Mouse (Mus musculus) MEL (cell line): ENCODE data around the gene Gm10309. TPM values are rescaled to one million over a fixed set of nuclear protein-coding genes. Genes with fewer than 3 reads are reported as not detected.
A peak's percentile ranks its signal among the peaks of the same experiment; 100 is the strongest.
"Not testable (repeated sequence)": the region's sequence is repeated elsewhere in the genome, so short reads cannot be mapped to it uniquely, and the experiment has no call there.

Experiments used
- DNase-seq: peaks from one replicate; pipeline ENCODE4 v3.0.0; 2011; ENCODE audit warnings: low read depth, low spot score
- H3K27ac ChIP-seq: 2 replicates; pipeline ENCODE4 v1.5.1; 2012; ENCODE audit warnings: low read depth, mild to moderate bottlenecking, control low read depth, low read length, moderate library complexity; ENCODE audit not compliant: control insufficient read depth
- H3K27me3 ChIP-seq, 2 experiments: fragments of 150-350 bp in 1 of 2; sonication (generic) in 1 of 2; 2 replicates each; pipeline ENCODE4 v1.6.1; 2012; ENCODE audit warnings: low read length in 2 of 2, mild to moderate bottlenecking in 2 of 2, improper control_type of control experiment in 1 of 2, moderate library complexity in 1 of 2; ENCODE audit not compliant: insufficient read depth in 2 of 2, control insufficient read depth in 1 of 2
- H3K36me3 ChIP-seq, 2 experiments: 2 replicates each; pipeline ENCODE4 v1.6.1; 2012 to 2014; ENCODE audit warnings: low read length in 2 of 2, improper control_type of control experiment in 1 of 2, inconsistent platforms in 1 of 2, mild to moderate bottlenecking in 1 of 2; ENCODE audit not compliant: insufficient read depth in 2 of 2, control insufficient read depth in 1 of 2
- H3K4me1 ChIP-seq, 2 experiments: fragments of 150-350 bp in 1 of 2; sonication (generic) in 1 of 2; 2 replicates each; pipeline ENCODE4 v1.6.1; 2012; ENCODE audit warnings: low read length in 2 of 2, improper control_type of control experiment in 1 of 2, mild to moderate bottlenecking in 1 of 2; ENCODE audit not compliant: insufficient read depth in 2 of 2, control insufficient read depth in 1 of 2
- H3K4me3 ChIP-seq, 2 experiments: fragments of 150-350 bp in 1 of 2; sonication (generic) in 1 of 2; 2 replicates each; pipeline ENCODE4 v1.5.1; 2012; ENCODE audit warnings: low read depth in 2 of 2, low read length in 2 of 2, mild to moderate bottlenecking in 2 of 2, moderate library complexity in 2 of 2, control low read depth in 1 of 2, improper control_type of control experiment in 1 of 2; ENCODE audit not compliant: control insufficient read depth in 1 of 2, insufficient read depth in 1 of 2
- H3K79me2 ChIP-seq: 2 replicates; pipeline ENCODE4 v1.6.1; 2012; ENCODE audit warnings: mild to moderate bottlenecking, low read length, moderate library complexity; ENCODE audit not compliant: control insufficient read depth, poor library complexity, insufficient read depth
- H3K9ac ChIP-seq: 2 replicates; pipeline ENCODE4 v1.6.1; 2012; ENCODE audit warnings: low read depth, mild to moderate bottlenecking, control low read depth, low read length, moderate library complexity; ENCODE audit not compliant: control insufficient read depth, poor library complexity, severe bottlenecking
- H3K9me3 ChIP-seq: fragments of 150-350 bp; sonication (generic); replicated peaks from 2 replicates; pipeline ENCODE4 v1.6.1; 2012; ENCODE audit warnings: mild to moderate bottlenecking, low read length, improper control_type of control experiment, moderate library complexity; ENCODE audit not compliant: insufficient read depth
- CTCF ChIP-seq, 3 experiments: IDR thresholded peaks in 2 of 3; conservative IDR thresholded peaks in 1 of 3; 2 replicates each; pipeline ENCODE4 v1.5.1; 2011 to 2012; ENCODE audit warnings: low read length in 3 of 3, low read depth in 2 of 3, mild to moderate bottlenecking in 2 of 3, improper control_type of control experiment in 1 of 3, inconsistent platforms in 1 of 3, mixed read lengths in 1 of 3, moderate library complexity in 1 of 3; ENCODE audit not compliant: control insufficient read depth in 1 of 3, insufficient read depth in 1 of 3, poor library complexity in 1 of 3, severe bottlenecking in 1 of 3
- E2F4 ChIP-seq: IDR thresholded peaks from 2 replicates; pipeline ENCODE4 v1.6.1; 2011; ENCODE audit warnings: low read depth, low read length, improper control_type of control experiment, borderline replicate concordance
- EP300 ChIP-seq, 2 experiments: IDR thresholded peaks; 2 replicates each; pipeline ENCODE4 v1.6.1; 2011; ENCODE audit warnings: improper control_type of control experiment in 2 of 2, low read length in 2 of 2, low read depth in 1 of 2, mild to moderate bottlenecking in 1 of 2
- GABPA ChIP-seq: IDR thresholded peaks from 2 replicates; pipeline ENCODE4 v1.6.1; 2012; ENCODE audit warnings: low read depth, mild to moderate bottlenecking, inconsistent platforms, low read length, improper control_type of control experiment, moderate library complexity
- GATA1 ChIP-seq: IDR thresholded peaks from 2 replicates; pipeline ENCODE4 v1.6.1; 2011; ENCODE audit warnings: low read depth, low read length, improper control_type of control experiment
- HCFC1 ChIP-seq: IDR thresholded peaks from 2 replicates; pipeline ENCODE4 v1.6.1; 2012; ENCODE audit warnings: low read depth, mild to moderate bottlenecking, inconsistent platforms, low read length, improper control_type of control experiment, moderate library complexity
- KAT2A ChIP-seq: conservative IDR thresholded peaks from 2 replicates; pipeline ENCODE4 v1.6.1; 2012; ENCODE audit warnings: low read depth, low read length, improper control_type of control experiment, inconsistent platforms
- MXI1 ChIP-seq: IDR thresholded peaks from 2 replicates; pipeline ENCODE4 v1.6.1; 2011; ENCODE audit warnings: mild to moderate bottlenecking, low read depth, low read length, improper control_type of control experiment
- MYB ChIP-seq: IDR thresholded peaks from 2 replicates; pipeline ENCODE4 v1.6.1; 2011; ENCODE audit warnings: mild to moderate bottlenecking, low read depth, low read length, improper control_type of control experiment
- MYC ChIP-seq: IDR thresholded peaks from 2 replicates; pipeline ENCODE4 v1.6.1; 2011; ENCODE audit warnings: low read depth, mild to moderate bottlenecking, low read length, improper control_type of control experiment, moderate library complexity
- NELFE ChIP-seq: IDR thresholded peaks from 2 replicates; pipeline ENCODE4 v1.6.1; 2011; ENCODE audit warnings: low read depth, low read length, improper control_type of control experiment
- NRF1 ChIP-seq: IDR thresholded peaks from 2 replicates; pipeline ENCODE4 v1.6.1; 2014; ENCODE audit warnings: low read depth, mild to moderate bottlenecking, inconsistent platforms, low read length, improper control_type of control experiment, moderate library complexity; ENCODE audit not compliant: poor library complexity, insufficient read depth, severe bottlenecking
- POLR2AphosphoS5 ChIP-seq: IDR thresholded peaks from 2 replicates; pipeline ENCODE4 v1.6.1; 2012; ENCODE audit warnings: low read depth, borderline replicate concordance, mild to moderate bottlenecking, inconsistent platforms, low read length, moderate library complexity, mixed read lengths
- RAD21 ChIP-seq: IDR thresholded peaks from 2 replicates; pipeline ENCODE4 v1.6.1; 2011; ENCODE audit warnings: mild to moderate bottlenecking, low read depth, low read length, improper control_type of control experiment
- TCF12 ChIP-seq: IDR thresholded peaks from 2 replicates; pipeline ENCODE4 v1.6.1; 2014; ENCODE audit warnings: low read depth, mild to moderate bottlenecking, inconsistent platforms, low read length, improper control_type of control experiment, moderate library complexity
- UBTF ChIP-seq: IDR thresholded peaks from 2 replicates; pipeline ENCODE4 v1.6.1; 2012; ENCODE audit warnings: low read depth, mild to moderate bottlenecking, inconsistent platforms, low read length, improper control_type of control experiment, moderate library complexity, borderline replicate concordance; ENCODE audit not compliant: insufficient read depth
- USF2 ChIP-seq, 2 experiments: IDR thresholded peaks; 2 replicates each; pipeline ENCODE4 v1.6.1; 2011 to 2012; ENCODE audit warnings: improper control_type of control experiment in 2 of 2, low read length in 2 of 2, borderline replicate concordance in 1 of 2, inconsistent platforms in 1 of 2, low read depth in 1 of 2, mild to moderate bottlenecking in 1 of 2; ENCODE audit not compliant: insufficient read depth in 1 of 2
- ZC3H11A ChIP-seq: IDR thresholded peaks from 2 replicates; pipeline ENCODE4 v1.6.1; 2012; ENCODE audit warnings: low read depth, mild to moderate bottlenecking, inconsistent platforms, low read length, improper control_type of control experiment
- ZKSCAN1 ChIP-seq: IDR thresholded peaks from 2 replicates; pipeline ENCODE4 v1.6.1; 2012; ENCODE audit warnings: low read depth, mild to moderate bottlenecking, inconsistent platforms, low read length, improper control_type of control experiment, moderate library complexity
- ZNF384 ChIP-seq: IDR thresholded peaks from 2 replicates; pipeline ENCODE4 v1.6.1; 2012; ENCODE audit warnings: low read depth, mild to moderate bottlenecking, inconsistent platforms, low read length, improper control_type of control experiment
- polyA plus RNA-seq, 2 experiments: library from polyadenylated mRNA; stranded (reverse) in 1 of 2; unstranded in 1 of 2; fragments of >175 nt in 1 of 2; fragments of >200 nt in 1 of 2; gene quantifications; 2 replicates each; pipeline versions ENCODE4 v1.2.1 to v1.2.4; 2012; ENCODE audit warnings: low replicate concordance in 2 of 2, low read depth in 1 of 2; ENCODE audit not compliant: insufficient read length in 2 of 2, insufficient read depth in 1 of 2, missing spikeins in 1 of 2
- total RNA-seq: library from RNA; depleted of rRNA; stranded (reverse); fragments of 300-350 nt; gene quantifications from 2 replicates; pipeline ENCODE4 v1.2.3, GENCODE M21; 2012

The Gm10309 gene
- total and polyA plus RNA-seq, 3 experiments = 0.06 TPM; not detected in 2

- H3K27ac ChIP-seq = no peak overlapping the region
- no peak overlapping the region for H3K9ac ChIP-seq
- no peak for DNase-seq
- no peaks in the 10 kb centered on the region for H3K9me3 ChIP-seq
- H3K27me3 ChIP-seq = no peaks in the 10 kb centered on the region
- H3K4me3 ChIP-seq = no peak overlapping the region
- H3K36me3 ChIP-seq = no peaks in the 10 kb centered on the region
- no peaks in the 10 kb centered on the region for H3K79me2 ChIP-seq
- TF ChIP-seq POLR2AphosphoS5 = no peak
- no peak for TF ChIP-seq TCF12
- TF ChIP-seq KAT2A = no peak
- no peak for TF ChIP-seq ZNF384
- TF ChIP-seq USF2 (IDR thresholded peaks at IDR 0.05; ENCODE audit: borderline replicate concordance in 1 of 2, insufficient read depth in 1 of 2, low read depth in 1 of 2, low read length in 2 of 2) = no peak
- TF ChIP-seq MXI1 = no peak
- no peak for TF ChIP-seq NRF1
- TF ChIP-seq UBTF = no peak
- TF ChIP-seq EP300 (IDR thresholded peaks at IDR 0.05; ENCODE audit: low read depth in 1 of 2, low read length in 2 of 2) = no peak
- no peak for TF ChIP-seq MYC
- TF ChIP-seq RAD21 = no peak
- no peak for TF ChIP-seq E2F4
- no peak for TF ChIP-seq GATA1
- TF ChIP-seq GABPA = no peak
- no peak for TF ChIP-seq ZKSCAN1
- TF ChIP-seq NELFE = no peak
- TF ChIP-seq CTCF (IDR thresholded peaks at IDR 0.05 in 2 of 3, conservative IDR thresholded peaks at IDR 0.05 in 1 of 3; ENCODE audit: control insufficient read depth in 1 of 3, insufficient read depth in 1 of 3, low read depth in 2 of 3, low read length in 3 of 3, poor library complexity in 1 of 3, severe bottlenecking in 1 of 3) = no peak
- no peak for TF ChIP-seq MYB
- no peak for TF ChIP-seq ZC3H11A
- no peak for TF ChIP-seq HCFC1
- H3K4me1 ChIP-seq = no peaks in the 10 kb centered on the region
Measured at GRCm38 (mm10) chr17:86479406-86479805, 25.6 kb downstream of the Gm10309 start.

DNA sequence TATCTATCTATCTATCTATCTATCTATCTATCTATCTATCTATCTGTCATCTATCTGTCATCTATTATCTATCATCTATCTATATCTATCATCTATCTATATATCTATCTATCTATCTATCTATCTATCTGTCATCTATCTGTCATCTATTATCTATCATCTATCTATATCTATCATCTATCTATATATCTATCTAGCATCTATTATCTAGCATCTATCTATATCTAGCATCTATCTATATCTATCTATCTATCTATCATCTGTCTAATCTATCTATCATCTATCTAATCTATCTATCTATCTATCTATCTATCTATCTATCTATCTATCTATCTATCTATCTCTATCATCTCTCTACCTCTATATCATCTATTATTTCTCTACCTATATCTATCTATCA is 27.6 kb downstream of the Gm10309 start:
- not testable (repeated sequence) for H3K4me3 ChIP-seq, H3K9ac ChIP-seq, H3K27ac ChIP-seq, H3K27me3 ChIP-seq, H3K4me1 ChIP-seq, H3K79me2 ChIP-seq, H3K9me3 ChIP-seq, DNase-seq, H3K36me3 ChIP-seq
- TF ChIP-seq GATA1 = peak; percentile 66; the same call in 1 of the 2 replicates
